Mouse (Mus musculus) bone marrow, adult 2 months (tissue): ENCODE results near the gene Cxcr5. TPM values are rescaled to one million over a fixed set of nuclear protein-coding genes. Genes with fewer than 3 reads are reported as not detected.

Source experiments
- H3K27ac ChIP-seq: fragments of 200-500 bp; 2 replicates; pipeline ENCODE4 v1.5.1; 2012; ENCODE audit warnings: low read depth, mild to moderate bottlenecking, control low read depth, inconsistent platforms, low read length; ENCODE audit not compliant: control insufficient read depth, poor library complexity, insufficient read depth
- H3K4me1 ChIP-seq: fragments of 200-500 bp; 2 replicates; pipeline ENCODE4 v1.6.1; 2011; ENCODE audit warnings: low read length; ENCODE audit not compliant: control insufficient read depth, insufficient read depth
- H3K4me3 ChIP-seq: fragments of 200-500 bp; replicated peaks from 2 replicates; pipeline ENCODE3; 2011; ENCODE audit warnings: mild to moderate bottlenecking, low read depth, low read length, control low read depth; ENCODE audit not compliant: control insufficient read depth
- CTCF ChIP-seq: fragments of 200-500 bp; IDR thresholded peaks from 2 replicates; pipeline ENCODE4 v1.5.1; 2011; ENCODE audit warnings: low read length, control low read depth; ENCODE audit not compliant: control insufficient read depth, insufficient read depth
- POLR2A ChIP-seq: fragments of 200-500 bp; IDR thresholded peaks from 2 replicates; pipeline ENCODE4 v1.6.1; 2011; ENCODE audit warnings: low read depth, mild to moderate bottlenecking, control low read depth, low read length, borderline replicate concordance; ENCODE audit not compliant: control insufficient read depth
- WGBS: fragments of 180-500 bp; shearing (Covaris S2); methylation state at CpG from one replicate; pipeline ENCODE4 v1.1.7; 2018; 5-methylcytosine and 5-hydroxymethylcytosine counted together
- polyA plus RNA-seq: library from polyadenylated mRNA; stranded (reverse); fragments of >200 nt; gene quantifications from 2 replicates; pipeline ENCODE4 v1.2.4, GENCODE M21; 2011; ENCODE audit warnings: low replicate concordance; ENCODE audit not compliant: missing spikeins, insufficient read depth, insufficient read length

The Cxcr5 gene
- polyA plus RNA-seq, 1 experiment, result 13.4 TPM

GRCm38 (mm10) chr9:44593886-44594285, 32.2 kb upstream of the Cxcr5 start:
- 79% methylated on average over 4 of the region's 4 CpGs for WGBS
- TF ChIP-seq CTCF, result no peak
- TF ChIP-seq POLR2A, result no peak
- H3K4me1 ChIP-seq, result no peaks in the 10 kb centered on the region; the same call in 1 of the 2 replicates
- no peak overlapping the region for H3K4me3 ChIP-seq
- no peak overlapping the region for H3K27ac ChIP-seq

GRCm38 (mm10) chr9:44593221-44593620, 31.5 kb upstream of the Cxcr5 start:
- H3K4me3 ChIP-seq, result no peak overlapping the region
- no peaks in the 10 kb centered on the region; the same call in 1 of the 2 replicates for H3K4me1 ChIP-seq
- 84% methylated on average over 4 of the region's 4 CpGs for WGBS
- H3K27ac ChIP-seq, result no peak overlapping the region
- TF ChIP-seq POLR2A (no peak), CTCF (no peak)

- Histone ChIP-seq H3K4me3 (no peak overlapping the region), H3K27ac (no peak overlapping the region), H3K4me1 (peaks cover 2% of the 10 kb centered on the region)
- WGBS, result 65% methylated on average over 7 of the region's 7 CpGs
- no peak for TF ChIP-seq CTCF
- TF ChIP-seq POLR2A, result no peak
These were observed 30.0 kb upstream of the Cxcr5 start for GRCm38 (mm10) chr9:44591595-44592188.

DNA sequence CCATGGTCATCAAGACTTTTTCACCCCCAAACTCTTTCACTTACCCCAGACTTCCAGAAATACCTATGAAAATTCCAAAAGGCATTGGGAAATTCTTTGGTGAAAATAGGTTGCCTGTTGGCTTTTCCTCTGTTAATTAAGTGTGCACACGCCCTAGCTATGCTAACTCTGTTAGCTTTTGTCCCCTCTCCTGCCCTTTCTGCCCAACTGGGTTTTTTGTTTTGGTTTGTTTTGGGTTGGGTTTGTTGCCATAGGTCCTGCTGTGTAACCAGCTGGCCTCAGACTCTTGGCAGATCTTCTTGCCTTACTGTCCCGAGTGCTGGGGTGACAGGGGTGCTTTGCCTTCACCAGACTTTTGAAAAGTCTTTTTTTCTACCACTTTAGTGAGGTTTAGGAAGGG, 29.3 kb upstream of the Cxcr5 start:
- no peak overlapping the region for H3K4me3 ChIP-seq
- H3K4me1 ChIP-seq, result peaks cover 2% of the 10 kb centered on the region
- WGBS, result 77% methylated on average over 2 of the region's 2 CpGs

GRCm38 (mm10) chr9:44589095-44589494, 27.4 kb upstream of the Cxcr5 start:
- Histone ChIP-seq H3K27ac (no peak overlapping the region), H3K4me3 (no peak overlapping the region), H3K4me1 (peaks cover 2% of the 10 kb centered on the region)
- TF ChIP-seq CTCF, result no peak
- TF ChIP-seq POLR2A, result no peak

More for the DNA sequence above, 29.3 kb upstream of the Cxcr5 start:
- no peak overlapping the region for H3K27ac ChIP-seq
- TF ChIP-seq POLR2A, result no peak
- TF ChIP-seq CTCF, result no peak

DNA sequence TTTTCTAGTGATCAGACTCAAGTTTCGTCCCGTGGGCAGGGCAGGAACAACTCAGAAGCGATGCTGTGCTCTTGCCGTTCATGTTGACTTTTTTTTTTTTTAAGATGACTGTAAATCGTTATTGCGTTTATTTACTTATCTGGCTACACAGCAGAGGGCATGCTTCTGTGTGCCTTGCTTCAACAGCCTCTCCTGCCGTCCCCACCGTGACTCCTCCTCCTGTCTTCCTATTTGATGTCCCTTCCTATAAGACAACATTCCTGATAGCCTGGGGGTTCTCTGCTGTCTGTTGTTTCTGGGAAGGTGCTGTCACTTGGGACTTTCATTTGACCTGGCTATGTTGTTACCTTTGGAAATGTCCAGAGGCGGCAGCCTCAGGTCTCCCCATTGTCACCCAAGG, 26.9 kb upstream of the Cxcr5 start:
- WGBS, result 74% methylated on average over 9 of the region's 9 CpGs
- Histone ChIP-seq H3K27ac (no peak overlapping the region), H3K4me3 (no peak overlapping the region), H3K4me1 (peaks cover 2% of the 10 kb centered on the region)
- TF ChIP-seq CTCF (no peak), POLR2A (no peak)

- Histone ChIP-seq H3K27ac (no peak overlapping the region), H3K4me1 (peaks cover 4% of the 10 kb centered on the region), H3K4me3 (no peak overlapping the region)
- TF ChIP-seq POLR2A, result no peak
- TF ChIP-seq CTCF, result no peak
- 52% methylated on average over 9 of the region's 9 CpGs for WGBS
These were observed 25.8 kb upstream of the Cxcr5 start for GRCm38 (mm10) chr9:44587262-44588160.

DNA sequence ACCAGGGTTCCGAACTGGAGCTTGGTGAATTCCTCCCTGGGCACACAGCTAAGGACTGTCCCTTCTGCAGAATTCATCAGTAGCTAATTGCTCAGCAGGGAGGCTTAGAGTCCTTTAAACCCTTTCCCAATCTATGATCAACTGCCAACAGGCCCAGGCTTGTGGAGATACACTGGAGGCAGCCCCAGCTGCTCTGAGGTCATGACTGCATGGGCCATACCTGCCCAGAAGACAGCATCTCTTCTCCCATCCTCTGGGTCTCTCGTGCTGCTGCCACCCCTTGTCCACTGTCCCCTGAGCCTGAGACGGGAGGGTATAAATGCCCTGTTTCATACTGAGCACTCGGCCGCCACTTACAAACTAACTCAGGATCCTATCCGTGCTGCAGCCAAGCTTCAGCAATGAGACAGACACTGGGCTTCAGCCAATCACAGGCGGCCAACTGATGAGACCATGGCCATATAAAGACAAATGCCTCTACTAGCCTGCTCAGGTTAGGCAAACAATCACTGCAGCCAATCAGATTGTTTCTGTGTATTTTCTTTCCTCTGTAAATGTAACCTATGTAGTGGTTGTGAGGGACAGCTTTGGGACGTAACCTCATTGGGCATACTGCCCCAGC, 25.1 kb upstream of the Cxcr5 start:
- TF ChIP-seq POLR2A (no peak), CTCF (no peak)
- H3K27ac ChIP-seq, result no peak overlapping the region
- peaks cover 4% of the 10 kb centered on the region for H3K4me1 ChIP-seq
- no peak overlapping the region for H3K4me3 ChIP-seq
- 84% methylated on average over 8 of the region's 8 CpGs for WGBS
